Comparison of ENCODE assay signal across 13 mouse cellular contexts in the genomic region with DNA sequence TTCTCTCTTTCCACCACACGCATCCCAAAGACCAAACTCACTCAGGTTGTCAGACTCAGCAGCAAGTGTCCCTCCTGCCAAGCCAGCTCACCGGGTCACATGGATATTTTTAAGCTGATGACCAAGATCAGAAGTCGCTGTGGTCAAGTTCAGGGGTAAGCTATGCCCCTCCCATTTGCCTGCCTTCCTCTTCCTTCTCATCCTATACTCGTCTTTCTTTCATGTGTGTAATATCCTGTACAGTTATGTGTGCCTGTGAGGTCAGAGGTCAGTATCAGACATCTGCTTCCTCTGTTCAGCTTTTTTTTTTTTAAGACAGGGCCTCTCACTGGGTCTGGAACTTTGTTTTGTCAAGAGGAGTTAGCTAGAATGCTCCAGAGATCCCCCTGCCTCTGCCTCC.
"Had no signal": no experiment of that assay in that cellular context is flagged by ENCODE, and none has a peak within 500 bp of the region (broad histone marks: within the 10 kb centered on the region; RNA-seq: fewer than 3 reads in every experiment).

No protein-coding gene starts in this region.

- H3K4me1 ChIP-seq: midbrain, embryonic 13.5 days; neural tube, embryonic 13.5 days had no signal

- ATAC-seq: midbrain, embryonic 13.5 days had no signal

- H3K27me3 ChIP-seq: limb, embryonic 13.5 days; midbrain, embryonic 13.5 days; neural tube, embryonic 13.5 days had no signal

- H3K9me3 ChIP-seq: limb, embryonic 13.5 days; midbrain, embryonic 13.5 days; neural tube, embryonic 13.5 days had no signal

- DNase-seq: kidney, adult 18-20 months; kidney, postnatal 10 days; kidney, postnatal 4 days; lung, adult 18-20 months; lung, postnatal 4 days; retina, postnatal 1 day; right cerebral cortex, postnatal 14 days had no signal

- H3K9ac ChIP-seq: limb, embryonic 13.5 days; liver, embryonic 14.5 days; midbrain, embryonic 13.5 days; neural tube, embryonic 13.5 days had no signal

- H3K36me3 ChIP-seq: limb, embryonic 13.5 days; midbrain, embryonic 13.5 days; neural tube, embryonic 13.5 days had no signal

- H3K4me3 ChIP-seq: layer of hippocampus, adult 2 months; limb, embryonic 13.5 days; midbrain, embryonic 13.5 days; neural tube, embryonic 13.5 days had no signal

- H3K27ac ChIP-seq: layer of hippocampus, adult 2 months; limb, embryonic 13.5 days; liver, embryonic 14.5 days; midbrain, embryonic 13.5 days; neural tube, embryonic 13.5 days; stomach, postnatal 0 days had no signal

- H3K4me2 ChIP-seq: limb, embryonic 13.5 days; midbrain, embryonic 13.5 days; neural tube, embryonic 13.5 days had no signal
